Mouse (Mus musculus) MEL (cell line): ENCODE data around the gene Gm3250.
"Not testable (repeated sequence)": the region's sequence is repeated elsewhere in the genome, so short reads cannot be mapped to it uniquely, and the experiment has no call there.

Experiments
- CHD2 ChIP-seq: IDR thresholded peaks from 2 replicates; pipeline ENCODE4 v1.6.1; 2011; ENCODE audit warnings: low read length, improper control_type of control experiment
- CTCF ChIP-seq, 3 experiments: IDR thresholded peaks in 2 of 3; conservative IDR thresholded peaks in 1 of 3; 2 replicates each; pipeline ENCODE4 v1.5.1; 2011 to 2012; ENCODE audit warnings: low read length in 3 of 3, low read depth in 2 of 3, mild to moderate bottlenecking in 2 of 3, improper control_type of control experiment in 1 of 3, inconsistent platforms in 1 of 3, mixed read lengths in 1 of 3, moderate library complexity in 1 of 3; ENCODE audit not compliant: control insufficient read depth in 1 of 3, insufficient read depth in 1 of 3, poor library complexity in 1 of 3, severe bottlenecking in 1 of 3
- E2F4 ChIP-seq: IDR thresholded peaks from 2 replicates; pipeline ENCODE4 v1.6.1; 2011; ENCODE audit warnings: low read depth, low read length, improper control_type of control experiment, borderline replicate concordance
- GATA1 ChIP-seq: IDR thresholded peaks from 2 replicates; pipeline ENCODE4 v1.6.1; 2011; ENCODE audit warnings: low read depth, low read length, improper control_type of control experiment
- JUND ChIP-seq: IDR thresholded peaks from 2 replicates; pipeline ENCODE4 v1.6.1; 2011; ENCODE audit warnings: low read depth, mild to moderate bottlenecking, improper control_type of control experiment, low read length
- MAX ChIP-seq: IDR thresholded peaks from 2 replicates; pipeline ENCODE4 v1.6.1; 2011; ENCODE audit warnings: low read length, improper control_type of control experiment
- MAZ ChIP-seq: IDR thresholded peaks from 2 replicates; pipeline ENCODE4 v1.6.1; 2012; ENCODE audit warnings: low read depth, mild to moderate bottlenecking, inconsistent platforms, low read length, improper control_type of control experiment
- MEF2A ChIP-seq: IDR thresholded peaks from 2 replicates; pipeline ENCODE4 v1.6.1; 2014; ENCODE audit warnings: low read depth, mild to moderate bottlenecking, inconsistent platforms, low read length, improper control_type of control experiment; ENCODE audit not compliant: poor library complexity, insufficient replicate concordance, severe bottlenecking; ENCODE audit errors: extremely low read depth
- MXI1 ChIP-seq: IDR thresholded peaks from 2 replicates; pipeline ENCODE4 v1.6.1; 2011; ENCODE audit warnings: mild to moderate bottlenecking, low read depth, low read length, improper control_type of control experiment
- POLR2A ChIP-seq, 2 experiments: IDR thresholded peaks; 2 replicates each; pipeline ENCODE4 v1.6.1; 2011 to 2012; ENCODE audit warnings: low read length in 2 of 2, mild to moderate bottlenecking in 2 of 2, control low read depth in 1 of 2, improper control_type of control experiment in 1 of 2, low read depth in 1 of 2, moderate library complexity in 1 of 2; ENCODE audit not compliant: control insufficient read depth in 1 of 2, insufficient read depth in 1 of 2, poor library complexity in 1 of 2
- UBTF ChIP-seq: IDR thresholded peaks from 2 replicates; pipeline ENCODE4 v1.6.1; 2012; ENCODE audit warnings: low read depth, mild to moderate bottlenecking, inconsistent platforms, low read length, improper control_type of control experiment, moderate library complexity, borderline replicate concordance; ENCODE audit not compliant: insufficient read depth
- USF2 ChIP-seq, 2 experiments: IDR thresholded peaks; 2 replicates each; pipeline ENCODE4 v1.6.1; 2011 to 2012; ENCODE audit warnings: improper control_type of control experiment in 2 of 2, low read length in 2 of 2, borderline replicate concordance in 1 of 2, inconsistent platforms in 1 of 2, low read depth in 1 of 2, mild to moderate bottlenecking in 1 of 2; ENCODE audit not compliant: insufficient read depth in 1 of 2
- ZKSCAN1 ChIP-seq: IDR thresholded peaks from 2 replicates; pipeline ENCODE4 v1.6.1; 2012; ENCODE audit warnings: low read depth, mild to moderate bottlenecking, inconsistent platforms, low read length, improper control_type of control experiment, moderate library complexity

- TF ChIP-seq CTCF (IDR thresholded peaks at IDR 0.05 in 2 of 3, conservative IDR thresholded peaks at IDR 0.05 in 1 of 3; ENCODE audit: control insufficient read depth in 1 of 3, insufficient read depth in 1 of 3, low read depth in 2 of 3, low read length in 3 of 3, poor library complexity in 1 of 3, severe bottlenecking in 1 of 3); MXI1; MEF2A; MAZ; UBTF; MAX; USF2 (IDR thresholded peaks at IDR 0.05; ENCODE audit: borderline replicate concordance in 1 of 2, insufficient read depth in 1 of 2, low read depth in 1 of 2, low read length in 2 of 2); E2F4; GATA1; CHD2; ZKSCAN1; POLR2A (IDR thresholded peaks at IDR 0.05; ENCODE audit: control insufficient read depth in 1 of 2, insufficient read depth in 1 of 2, low read depth in 1 of 2, low read length in 2 of 2, poor library complexity in 1 of 2); JUND: not testable (repeated sequence)
Measured at GRCm38 (mm10) chr10:77783396-77783795, 1.1 kb upstream of the Gm3250 start.
